Mouse (Mus musculus) stomach, postnatal 0 days (tissue): ENCODE data around the gene Rimbp2.

ENCODE experiments used
- CTCF ChIP-seq: IDR thresholded peaks from 2 replicates; pipeline ENCODE4 v1.5.1; 2016; ENCODE audit warnings: antibody characterized with exemption, low read depth, mild to moderate bottlenecking, moderate library complexity
- EP300 ChIP-seq: optimal IDR thresholded peaks from 2 replicates; pipeline ENCODE3; 2016; ENCODE audit warnings: antibody characterized with exemption

DNA sequence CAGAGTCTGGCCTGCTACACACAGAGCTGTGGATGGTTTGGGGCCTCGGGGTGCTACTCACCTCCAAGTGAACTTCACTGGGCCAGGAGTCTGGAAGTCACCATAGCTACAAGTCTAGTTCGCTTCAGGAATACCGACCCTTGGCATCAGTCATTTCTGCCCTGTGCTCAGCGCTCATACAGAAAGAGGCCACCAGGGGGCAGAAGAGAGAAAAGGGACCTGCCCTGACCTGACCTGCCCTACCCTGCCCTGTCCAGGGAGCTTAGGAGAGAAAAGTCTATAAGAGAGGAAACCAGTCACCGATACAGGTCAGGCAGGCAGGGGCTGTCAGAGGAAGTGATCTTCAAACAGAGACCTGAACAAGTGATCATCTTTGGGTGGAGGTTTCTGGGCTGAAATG, 6.2 kb downstream of the Rimbp2 start:
- TF ChIP-seq CTCF (peak; percentile 59), EP300 (no peak)
